Mouse (Mus musculus): ENCODE measurements around the gene Bbs5. TPM values are rescaled to one million over a fixed set of nuclear protein-coding genes. Genes with fewer than 3 reads are reported as not detected.

Gene Bbs5
- total RNA-seq (2014; rRNA removed) (13.3 and 18.3 TPM in 2 replicates), polyA plus RNA-seq (2015; fragmentation: Nextera tagmentation; extraction: Ambion mirVana) (26.1 and 26.7 TPM in 2 replicates)

GRCm38 (mm10) chr2:69646726-69647490, at the start of gene Bbs5:
Gene Bbs5 (plus strand): TSS chr2:69647171.
- DNase-seq (ENCODE audit: low spot score) (peak; percentile 95), ATAC-seq (peak; percentile 96)
- Histone ChIP-seq H3K4me2 (ENCODE audit: low read depth, low read length) (peak within 1 kb of the TSS; percentile 60), H3K4me3 (ENCODE audit: low read length) (peak within 1 kb of the TSS; percentile 63), H3K36me3 (ENCODE audit: insufficient read depth, low read length) (no peaks in the 10 kb centered on the region), H3K9me3 (ENCODE audit: low read length) (no peaks in the 10 kb centered on the region), H3K9ac (replicated peaks; ENCODE audit: low read length) (peak within 1 kb of the TSS; percentile 61), H3K27me3 (ENCODE audit: insufficient read depth, low read length) (no peaks in the 10 kb centered on the region), H3K4me1 (ENCODE audit: insufficient read depth, low read length) (no peaks in the 10 kb centered on the region), H3K27ac (peak within 1 kb of the TSS; percentile 27; the same call in 1 of the 2 replicates)
- WGBS, result 2% methylated on average over 43 of the region's 43 CpGs
- no peak for TF ChIP-seq CTCF (IDR thresholded peaks at IDR 0.05; ENCODE audit: low read depth)

- no peak for TF ChIP-seq CTCF (IDR thresholded peaks at IDR 0.05; ENCODE audit: low read depth)
- Histone ChIP-seq H3K9ac (replicated peaks; ENCODE audit: low read length) (no peak overlapping the region), H3K4me2 (ENCODE audit: low read depth, low read length) (no peak overlapping the region), H3K4me3 (ENCODE audit: low read length) (no peak overlapping the region), H3K9me3 (ENCODE audit: low read length) (no peaks in the 10 kb centered on the region), H3K36me3 (ENCODE audit: insufficient read depth, low read length) (no peaks in the 10 kb centered on the region), H3K4me1 (ENCODE audit: insufficient read depth, low read length) (no peaks in the 10 kb centered on the region), H3K27ac (no peak overlapping the region), H3K27me3 (ENCODE audit: insufficient read depth, low read length) (no peaks in the 10 kb centered on the region)
- WGBS, result 87% methylated on average over 7 of the region's 7 CpGs
- no peak for ATAC-seq
- DNase-seq (ENCODE audit: low spot score), result no peak
Observed at GRCm38 (mm10) chr2:69603726-69604393, 43.1 kb upstream of the Bbs5 start.

GRCm38 (mm10) chr2:69606621-69607020, 40.4 kb upstream of the Bbs5 start:
- Histone ChIP-seq H3K9me3 (ENCODE audit: low read length) (no peaks in the 10 kb centered on the region), H3K9ac (replicated peaks; ENCODE audit: low read length) (no peak overlapping the region), H3K4me2 (ENCODE audit: low read depth, low read length) (no peak overlapping the region), H3K36me3 (ENCODE audit: insufficient read depth, low read length) (no peaks in the 10 kb centered on the region), H3K27me3 (ENCODE audit: insufficient read depth, low read length) (no peaks in the 10 kb centered on the region), H3K4me1 (ENCODE audit: insufficient read depth, low read length) (no peaks in the 10 kb centered on the region), H3K27ac (no peak overlapping the region), H3K4me3 (ENCODE audit: low read length) (no peak overlapping the region)
- no peak for TF ChIP-seq CTCF (IDR thresholded peaks at IDR 0.05; ENCODE audit: low read depth)
- no peak for DNase-seq (ENCODE audit: low spot score)
- WGBS, result 91% methylated on average over 3 of the region's 3 CpGs
- no peak for ATAC-seq

GRCm38 (mm10) chr2:69612237-69612636, 34.7 kb upstream of the Bbs5 start:
- Histone ChIP-seq H3K4me2 (ENCODE audit: low read depth, low read length) (no peak overlapping the region), H3K4me1 (ENCODE audit: insufficient read depth, low read length) (no peaks in the 10 kb centered on the region), H3K36me3 (ENCODE audit: insufficient read depth, low read length) (no peaks in the 10 kb centered on the region), H3K4me3 (ENCODE audit: low read length) (no peak overlapping the region), H3K9me3 (ENCODE audit: low read length) (no peaks in the 10 kb centered on the region), H3K27me3 (ENCODE audit: insufficient read depth, low read length) (no peaks in the 10 kb centered on the region), H3K27ac (no peak overlapping the region), H3K9ac (replicated peaks; ENCODE audit: low read length) (no peak overlapping the region)
- TF ChIP-seq CTCF (IDR thresholded peaks at IDR 0.05; ENCODE audit: low read depth), result no peak
- 18% methylated on average over 10 of the region's 10 CpGs for WGBS
- DNase-seq (ENCODE audit: low spot score), result no peak
- ATAC-seq, result no peak

GRCm38 (mm10) chr2:69612716-69613115, 34.3 kb upstream of the Bbs5 start:
- 68% methylated on average over 9 of the region's 9 CpGs for WGBS

GRCm38 (mm10) chr2:69613237-69613636, 33.7 kb upstream of the Bbs5 start:
- H3K27me3 ChIP-seq (ENCODE audit: insufficient read depth, low read length), result no peaks in the 10 kb centered on the region
- DNase-seq (ENCODE audit: low spot score) (peak; percentile 62), ATAC-seq (no peak)
- no peak overlapping the region for H3K4me2 ChIP-seq (ENCODE audit: low read depth, low read length)
- no peak for TF ChIP-seq CTCF (IDR thresholded peaks at IDR 0.05; ENCODE audit: low read depth)
- H3K4me1 ChIP-seq (ENCODE audit: insufficient read depth, low read length), result no peaks in the 10 kb centered on the region
- H3K9ac ChIP-seq (replicated peaks; ENCODE audit: low read length), result no peak overlapping the region
- no peak overlapping the region for H3K27ac ChIP-seq
- no peaks in the 10 kb centered on the region for H3K36me3 ChIP-seq (ENCODE audit: insufficient read depth, low read length)
- WGBS, result 68% methylated on average over 4 of the region's 4 CpGs
- no peaks in the 10 kb centered on the region for H3K9me3 ChIP-seq (ENCODE audit: low read length)
- H3K4me3 ChIP-seq (ENCODE audit: low read length), result no peak overlapping the region

More at GRCm38 (mm10) chr2:69612716-69613115, 34.3 kb upstream of the Bbs5 start:
- Histone ChIP-seq H3K9me3 (ENCODE audit: low read length) (no peaks in the 10 kb centered on the region), H3K4me2 (ENCODE audit: low read depth, low read length) (no peak overlapping the region), H3K9ac (replicated peaks; ENCODE audit: low read length) (no peak overlapping the region), H3K4me3 (ENCODE audit: low read length) (no peak overlapping the region), H3K4me1 (ENCODE audit: insufficient read depth, low read length) (no peaks in the 10 kb centered on the region), H3K27ac (no peak overlapping the region), H3K36me3 (ENCODE audit: insufficient read depth, low read length) (no peaks in the 10 kb centered on the region), H3K27me3 (ENCODE audit: insufficient read depth, low read length) (no peaks in the 10 kb centered on the region)
- TF ChIP-seq CTCF (IDR thresholded peaks at IDR 0.05; ENCODE audit: low read depth), result no peak
- no peak for DNase-seq (ENCODE audit: low spot score)
- ATAC-seq, result no peak

GRCm38 (mm10) chr2:69618336-69618735, 28.6 kb upstream of the Bbs5 start:
- no peak for TF ChIP-seq CTCF (IDR thresholded peaks at IDR 0.05; ENCODE audit: low read depth)
- Histone ChIP-seq H3K4me3 (ENCODE audit: low read length) (no peak overlapping the region), H3K36me3 (ENCODE audit: insufficient read depth, low read length) (no peaks in the 10 kb centered on the region), H3K27ac (no peak overlapping the region), H3K4me1 (ENCODE audit: insufficient read depth, low read length) (no peaks in the 10 kb centered on the region), H3K27me3 (ENCODE audit: insufficient read depth, low read length) (no peaks in the 10 kb centered on the region), H3K9me3 (ENCODE audit: low read length) (no peaks in the 10 kb centered on the region), H3K9ac (replicated peaks; ENCODE audit: low read length) (no peak overlapping the region), H3K4me2 (ENCODE audit: low read depth, low read length) (no peak overlapping the region)
- ATAC-seq (no peak), DNase-seq (ENCODE audit: low spot score) (no peak)
